Mouse (Mus musculus): ENCODE results near the gene Best2. TPM values are rescaled to one million over a fixed set of nuclear protein-coding genes. Genes with fewer than 3 reads are reported as not detected.

The Best2 gene
- not detected for polyA plus RNA-seq (2017; shearing (Covaris generic))

GRCm38 (mm10) chr8:85014431-85014830 lies at the start of gene Best2:
Gene Best2, minus strand, starts transcription at chr8:85014531.

GRCm38 (mm10) chr8:85059879-85060616 lies 45.7 kb upstream of the Best2 start, which contains the start of gene Fbxw9:
Gene Fbxw9, plus strand, starts transcription at chr8:85060055.

GRCm38 (mm10) chr8:85036718-85037365 lies 22.5 kb upstream of the Best2 start, which contains the start of gene Tnpo2:
Gene Tnpo2, plus strand, starts transcription at chr8:85036915.

GRCm38 (mm10) chr8:85026670-85027515 lies 12.6 kb upstream of the Best2 start, which contains the start of gene Trir:
Gene Trir, plus strand, starts transcription at chr8:85026823.

GRCm38 (mm10) chr8:85025098-85025932 lies 11.0 kb upstream of the Best2 start, which contains the start of gene Asna1:
Gene Asna1, minus strand, starts transcription at chr8:85025281.

DNA sequence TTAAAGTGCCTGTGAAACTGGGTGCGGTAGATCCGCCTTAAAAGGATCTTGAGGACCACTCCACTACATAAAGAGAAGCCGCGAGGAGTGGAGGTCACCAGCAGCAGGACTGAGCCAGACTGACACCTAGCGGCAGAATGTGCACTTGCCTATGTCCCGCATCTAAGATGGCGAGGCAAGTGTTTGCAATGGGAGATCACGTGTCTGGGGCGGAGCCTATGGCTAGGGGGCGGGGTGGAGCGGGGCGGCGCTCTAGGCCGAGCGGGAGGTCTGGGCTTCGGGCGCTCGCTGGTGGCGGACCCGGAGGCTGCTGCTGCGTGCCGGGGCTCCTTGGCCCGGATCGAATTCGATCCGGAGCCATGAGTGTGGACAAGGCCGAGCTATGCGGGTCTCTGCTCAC lies 24.0 kb downstream of the Best2 start, which contains the start of gene Hook2:
Hook2 (plus strand) TSS at position 255 of the 400 bp plus-strand sequence.

DNA sequence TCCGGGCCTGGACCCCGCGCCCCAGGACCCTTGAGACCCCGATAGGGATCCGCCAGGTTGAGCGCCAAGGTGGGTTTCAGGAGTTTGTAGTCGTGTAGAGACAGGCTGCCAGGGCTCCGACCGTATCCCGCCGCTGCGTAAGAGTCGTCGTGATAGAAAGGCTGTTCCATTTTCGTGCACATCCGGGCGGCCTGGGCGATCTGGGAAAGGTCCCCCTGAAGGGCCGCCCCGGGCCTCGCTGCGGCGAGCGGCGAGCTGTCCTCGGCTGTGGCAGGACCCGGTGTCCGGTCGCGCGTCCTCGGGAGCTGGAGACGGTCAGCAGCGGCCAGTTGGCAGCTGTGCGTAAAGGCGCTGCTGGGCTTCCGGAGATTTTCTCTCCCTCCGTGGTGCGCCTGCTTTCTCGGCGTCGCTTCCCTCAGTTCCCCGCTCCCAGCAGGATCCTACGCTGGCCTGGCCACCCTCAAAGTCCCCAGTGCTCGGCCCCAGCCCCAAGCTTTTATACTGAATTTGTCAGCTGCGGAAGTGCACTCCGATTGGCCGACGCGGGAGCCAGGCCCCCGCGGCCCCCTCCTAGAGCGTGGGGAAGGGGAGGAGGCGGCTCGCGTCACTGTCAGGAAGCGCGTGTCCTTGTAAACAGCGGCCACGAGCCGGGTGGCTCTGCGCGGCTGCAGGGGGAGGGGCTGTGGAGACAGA lies 35.9 kb downstream of the Best2 start, which contains the start of gene Junb:
Junb (minus strand) TSS at position 471 of the 693 bp plus-strand sequence.

DNA sequence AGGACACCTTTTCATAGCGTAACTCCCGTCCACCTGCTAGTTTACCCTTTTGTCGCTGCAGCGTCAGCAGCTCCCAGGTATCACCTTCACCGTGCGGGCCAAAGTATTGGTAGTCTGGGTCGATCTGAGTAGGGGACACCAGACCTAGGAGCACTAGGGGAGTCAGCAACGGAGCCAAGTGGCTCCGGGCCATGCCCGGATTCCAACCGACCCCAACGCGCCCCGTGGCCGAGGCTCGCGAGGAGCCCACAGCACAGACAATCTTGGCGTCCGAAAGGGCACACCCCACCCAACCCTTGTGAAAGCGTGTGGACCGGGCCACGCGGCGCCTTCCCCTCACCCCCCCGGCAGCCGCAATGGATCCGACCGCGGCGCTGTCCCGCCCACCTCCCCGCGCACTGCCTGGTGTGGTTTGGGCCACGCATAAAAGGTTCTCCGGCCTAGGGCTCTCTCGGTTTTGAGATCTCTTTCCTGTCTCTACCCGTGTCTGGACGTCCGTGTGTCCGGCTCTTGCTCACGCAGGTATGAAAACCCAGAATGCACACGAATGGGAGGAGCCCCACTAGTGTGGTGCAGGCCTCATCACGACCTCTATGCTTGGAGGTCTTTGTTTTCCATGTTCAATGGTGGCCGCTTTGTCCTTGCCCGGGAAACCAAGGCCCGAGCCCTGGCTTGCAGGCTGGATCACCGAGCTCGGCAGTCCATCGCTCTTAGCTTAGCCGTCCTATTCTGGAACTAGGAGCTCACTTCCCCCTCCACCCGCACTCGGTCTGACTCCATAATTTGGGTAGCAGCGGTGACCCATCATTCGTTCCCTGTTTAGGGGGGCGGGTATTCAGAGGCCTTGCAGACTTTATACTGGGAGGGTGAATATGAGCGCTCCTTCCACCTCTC lies 44.8 kb downstream of the Best2 start, which contains the start of the genes Gm49661, Prdx2 and Rnaseh2a:
Gm49661 (minus strand) TSS at position 193 of the 894 bp plus-strand sequence.
Prdx2 (plus strand) TSS at position 347 of the 894 bp plus-strand sequence.
Rnaseh2a (minus strand) TSS at position 527 of the 894 bp plus-strand sequence.

Other genes starting within 250 kb of the Best2 start
- gene Nfix, start 214.2 kb downstream of the Best2 start, polyA plus RNA-seq (2017; shearing (Covaris generic)) = 3.4 TPM
- gene Dand5, start 191.7 kb downstream of the Best2 start, polyA plus RNA-seq (2017; shearing (Covaris generic)) = 9.0 TPM
- gene Gadd45gip1, start 183.0 kb downstream of the Best2 start, polyA plus RNA-seq (2017; shearing (Covaris generic)) = 30.6 TPM
- 211 TPM for gene Rad23a, start 173.9 kb downstream of the Best2 start, polyA plus RNA-seq (2017; shearing (Covaris generic))
- gene Calr, start 167.6 kb downstream of the Best2 start, polyA plus RNA-seq (2017; shearing (Covaris generic)) = 499 TPM
- gene Farsa, start 157.5 kb downstream of the Best2 start, polyA plus RNA-seq (2017; shearing (Covaris generic)) = 111 TPM
- gene Syce2, start 142.4 kb downstream of the Best2 start, polyA plus RNA-seq (2017; shearing (Covaris generic)) = 8.3 TPM
- 37.3 TPM for gene Gcdh, start 120.6 kb downstream of the Best2 start, polyA plus RNA-seq (2017; shearing (Covaris generic))
- 0.32 TPM for gene Klf1, start 112.6 kb downstream of the Best2 start, polyA plus RNA-seq (2017; shearing (Covaris generic))
- 21.8 TPM for gene Dnase2a, start 106.0 kb downstream of the Best2 start, polyA plus RNA-seq (2017; shearing (Covaris generic))
- gene Mast1, start 77.2 kb downstream of the Best2 start, polyA plus RNA-seq (2017; shearing (Covaris generic)) = 1.5 TPM
- gene Rtbdn, start 67.5 kb downstream of the Best2 start, polyA plus RNA-seq (2017; shearing (Covaris generic)) = 0.24 TPM
- gene Gm49661, start 45.1 kb downstream of the Best2 start, polyA plus RNA-seq (2017; shearing (Covaris generic)) = not detected
- gene Prdx2, start 44.9 kb downstream of the Best2 start, polyA plus RNA-seq (2017; shearing (Covaris generic)) = 247 TPM
- gene Rnaseh2a, start 44.8 kb downstream of the Best2 start, polyA plus RNA-seq (2017; shearing (Covaris generic)) = 101 TPM
- 568 TPM for gene Junb, start 35.8 kb downstream of the Best2 start, polyA plus RNA-seq (2017; shearing (Covaris generic))
- 10.4 TPM for gene Hook2, start 23.9 kb downstream of the Best2 start, polyA plus RNA-seq (2017; shearing (Covaris generic))
- gene Asna1, start 10.8 kb upstream of the Best2 start, polyA plus RNA-seq (2017; shearing (Covaris generic)) = 40.2 TPM
- 202 TPM for gene Trir, start 12.3 kb upstream of the Best2 start, polyA plus RNA-seq (2017; shearing (Covaris generic))
- 49.4 TPM for gene Tnpo2, start 22.4 kb upstream of the Best2 start, polyA plus RNA-seq (2017; shearing (Covaris generic))
- 9.1 TPM for gene Fbxw9, start 45.5 kb upstream of the Best2 start, polyA plus RNA-seq (2017; shearing (Covaris generic))
- 2.4 TPM for gene Gm5741, start 53.5 kb upstream of the Best2 start, polyA plus RNA-seq (2017; shearing (Covaris generic))
- gene Dhps, start 57.2 kb upstream of the Best2 start, polyA plus RNA-seq (2017; shearing (Covaris generic)) = 82.7 TPM
- gene Wdr83os, start 66.2 kb upstream of the Best2 start, polyA plus RNA-seq (2017; shearing (Covaris generic)) = 178 TPM
- 40.6 TPM for gene Wdr83, start 66.8 kb upstream of the Best2 start, polyA plus RNA-seq (2017; shearing (Covaris generic))
- gene Man2b1, start 68.7 kb upstream of the Best2 start, polyA plus RNA-seq (2017; shearing (Covaris generic)) = 177 TPM
- not detected for gene Zfp791, start 108.6 kb upstream of the Best2 start, polyA plus RNA-seq (2017; shearing (Covaris generic))
- not detected for gene Cks1brt, start 137.4 kb upstream of the Best2 start, polyA plus RNA-seq (2017; shearing (Covaris generic))
- gene Olfr371, start 211.5 kb upstream of the Best2 start, polyA plus RNA-seq (2017; shearing (Covaris generic)) = not detected